Mouse (Mus musculus) 3T3-L1 (cell line): ENCODE measurements around the gene Dop1a.
"Not testable (repeated sequence)": the region's sequence is repeated elsewhere in the genome, so short reads cannot be mapped to it uniquely, and the experiment has no call there.

Experiments
- DNase-seq: peaks from one replicate; pipeline ENCODE4 v3.0.0-alpha.2; 2015; ENCODE audit warnings: low read depth, low spot score

The Dop1a gene

DNA sequence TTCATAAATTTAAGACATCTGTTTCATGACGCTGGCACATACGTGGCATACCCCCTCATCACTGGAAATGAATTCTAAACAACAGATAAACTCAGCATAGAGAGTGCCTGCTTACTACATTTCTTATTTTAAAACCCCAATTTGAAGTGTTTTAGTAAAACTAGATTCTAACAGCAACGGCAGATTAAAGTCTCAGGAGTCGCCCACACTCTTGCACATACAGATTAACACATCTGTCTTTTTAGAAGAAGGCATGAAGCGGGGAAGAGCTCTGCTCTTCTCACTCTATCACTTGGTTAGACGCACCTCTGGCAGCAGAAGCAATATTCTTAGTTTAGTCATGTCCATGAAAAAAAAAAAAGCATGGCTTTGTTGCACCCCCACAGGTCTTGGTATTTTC is 108.2 kb downstream of the Dop1a start:
- DNase-seq = no peak

DNA sequence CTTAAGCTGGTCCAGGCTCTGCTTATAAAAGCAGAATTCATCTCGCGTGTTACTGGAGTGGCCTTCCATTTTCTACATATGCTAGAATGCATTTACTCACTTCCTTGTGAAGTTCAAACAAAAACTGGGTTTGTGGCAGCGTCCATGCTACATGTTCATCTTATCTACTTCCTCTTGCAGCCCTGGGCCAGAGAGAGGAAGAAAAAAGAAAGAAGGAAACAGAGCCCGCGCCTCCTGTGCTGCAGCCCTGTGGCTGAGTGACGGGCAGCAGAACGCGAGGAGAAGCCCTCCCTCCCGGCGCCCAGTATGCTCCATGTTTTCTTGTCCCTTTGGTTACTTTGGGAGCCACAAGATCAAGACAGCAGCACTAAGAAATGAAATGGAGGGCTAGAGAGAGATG is 112.7 kb downstream of the Dop1a start:
- DNase-seq = no peak

DNA sequence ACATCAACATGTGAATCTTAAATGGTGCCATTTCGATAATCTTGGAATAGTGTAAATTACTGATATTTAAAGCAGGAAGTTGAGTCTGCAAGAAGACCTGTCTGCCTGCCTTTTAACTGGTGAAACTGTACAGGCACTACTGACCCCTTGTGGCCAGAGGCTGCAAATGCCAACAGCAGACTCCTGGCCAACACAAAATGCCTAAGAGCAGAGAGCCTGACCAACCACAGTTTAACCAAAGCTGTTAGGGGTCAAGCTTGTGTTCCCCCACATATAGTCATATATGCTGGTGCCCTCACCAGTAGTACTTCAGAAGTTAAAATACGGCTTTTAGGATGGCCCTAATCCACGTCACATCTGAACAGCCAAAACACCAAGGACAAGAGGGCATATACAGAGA is 116.8 kb downstream of the Dop1a start:
- DNase-seq = peak; percentile 76

DNA sequence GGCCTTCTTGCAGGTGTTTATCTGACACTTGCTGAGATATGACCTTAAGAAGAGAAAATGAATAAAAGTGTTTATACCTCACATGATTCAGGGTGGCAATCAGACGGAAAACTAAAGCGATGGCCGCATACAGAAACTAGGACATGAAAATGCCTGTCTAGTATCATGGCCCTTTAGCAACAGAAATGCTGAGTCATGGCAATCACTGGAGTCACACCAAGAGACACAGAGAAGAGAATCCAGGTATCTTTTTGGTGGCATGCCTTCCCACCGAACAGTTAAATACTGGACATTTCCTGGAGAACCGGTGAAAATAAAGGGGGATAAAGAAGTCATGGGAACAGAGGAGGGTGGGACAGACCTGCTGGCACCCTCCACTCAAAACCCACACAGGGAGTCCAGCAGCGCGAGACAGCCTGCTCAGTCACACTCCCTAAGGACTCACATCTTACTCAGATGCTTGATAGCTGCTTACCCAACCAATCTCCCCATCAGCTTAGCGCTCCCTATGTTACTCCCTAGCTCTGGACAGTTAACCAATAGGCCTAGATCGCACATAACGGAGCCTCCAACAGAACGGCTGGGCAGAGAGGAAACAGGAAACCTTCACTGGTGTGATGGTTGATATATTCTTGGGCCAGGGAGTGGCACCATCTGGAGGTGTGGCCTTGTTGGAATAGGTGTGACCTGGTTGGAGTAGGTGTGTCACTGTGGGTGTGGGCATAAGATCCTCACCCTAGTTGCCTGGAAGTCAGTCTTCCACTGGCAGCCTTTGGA is 120.3 kb downstream of the Dop1a start:
- DNase-seq = no peak

DNA sequence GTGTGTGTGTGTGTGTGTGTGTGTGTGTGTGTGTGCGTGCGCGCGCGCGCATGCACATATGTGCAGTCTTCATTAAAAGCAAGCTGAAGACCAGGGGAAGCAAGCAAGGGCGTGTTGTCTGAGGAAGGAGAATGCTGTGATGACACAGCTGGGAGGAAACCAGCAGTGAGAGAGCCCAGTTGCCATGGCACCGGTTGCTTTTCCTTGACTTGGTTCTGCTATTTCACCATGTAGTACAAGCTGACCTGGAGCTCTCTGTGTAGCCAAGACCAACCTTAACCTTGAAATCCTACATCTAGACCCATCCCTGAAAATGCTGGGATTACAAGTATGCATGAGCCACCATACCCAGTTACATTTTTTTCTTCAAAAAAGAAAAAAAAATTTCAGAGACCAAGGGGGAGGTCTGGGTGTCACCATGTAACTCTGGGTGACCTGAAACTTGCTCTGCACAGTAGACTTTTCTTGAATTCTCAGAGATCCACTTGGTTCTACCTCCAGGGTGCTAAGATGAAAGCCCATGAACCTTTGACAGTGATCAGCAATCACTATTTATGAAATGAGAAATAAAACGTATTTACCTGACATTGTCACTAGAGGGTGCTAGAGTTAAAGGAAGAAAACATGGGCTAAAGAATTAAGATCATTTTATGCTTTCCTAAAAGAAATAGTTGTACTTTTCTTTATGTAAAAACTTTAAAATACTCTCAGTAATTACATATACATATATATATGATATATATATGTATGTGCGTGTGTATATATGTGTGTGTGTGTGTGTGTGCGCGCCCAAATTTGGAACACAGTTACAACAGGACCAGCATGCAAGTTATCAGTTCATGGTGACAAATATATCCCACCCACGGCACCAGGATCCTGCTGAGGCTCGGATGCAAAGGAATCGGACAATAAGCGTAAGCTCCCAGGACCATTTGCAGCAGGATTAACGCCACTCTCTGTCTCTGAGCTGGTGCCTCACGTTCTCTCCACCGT is 126.0 kb downstream of the Dop1a start:
- DNase-seq = peak; percentile 62

DNA sequence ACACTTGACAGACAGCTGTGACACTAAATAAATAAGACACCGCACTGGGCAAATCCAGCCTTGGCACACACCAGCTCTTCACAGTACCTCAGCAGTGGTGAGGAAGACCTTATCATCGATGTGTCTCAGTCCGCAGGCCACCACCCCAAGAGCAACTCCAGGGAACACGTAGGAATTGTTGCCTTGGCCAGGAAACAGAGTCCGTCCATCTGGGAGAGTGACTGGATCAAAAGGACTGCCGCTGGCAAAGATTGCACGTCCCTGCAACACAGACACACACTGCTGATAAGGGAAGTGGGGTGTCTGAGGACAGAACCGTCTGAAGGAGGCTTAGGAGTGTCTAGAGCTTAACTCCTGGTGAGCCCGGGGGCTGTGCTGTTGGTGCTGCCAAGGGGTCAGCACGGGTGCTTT is 127.4 kb downstream of the Dop1a start:
- DNase-seq = not testable (repeated sequence)

DNA sequence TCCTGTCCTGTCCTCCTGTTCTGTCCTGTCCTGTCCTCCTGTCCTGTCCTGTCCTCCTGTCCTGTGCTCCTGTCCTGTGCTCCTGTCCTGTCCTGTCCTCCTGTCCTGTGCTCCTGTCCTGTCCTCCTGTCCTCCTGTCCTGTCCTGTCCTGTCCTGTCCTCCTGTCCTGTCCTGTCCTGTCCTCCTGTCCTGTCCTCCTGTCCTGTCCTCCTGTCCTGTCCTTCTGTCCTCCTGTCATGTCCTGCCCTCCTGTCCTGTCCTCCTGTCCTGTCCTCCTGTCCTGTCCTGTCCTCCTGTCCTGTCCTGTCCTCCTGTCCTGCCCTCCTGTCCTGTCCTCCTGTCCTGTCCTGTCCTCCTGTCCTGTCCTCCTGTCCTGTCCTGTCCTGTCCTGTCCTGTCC is 130.0 kb downstream of the Dop1a start:
- not testable (repeated sequence) for DNase-seq

DNA sequence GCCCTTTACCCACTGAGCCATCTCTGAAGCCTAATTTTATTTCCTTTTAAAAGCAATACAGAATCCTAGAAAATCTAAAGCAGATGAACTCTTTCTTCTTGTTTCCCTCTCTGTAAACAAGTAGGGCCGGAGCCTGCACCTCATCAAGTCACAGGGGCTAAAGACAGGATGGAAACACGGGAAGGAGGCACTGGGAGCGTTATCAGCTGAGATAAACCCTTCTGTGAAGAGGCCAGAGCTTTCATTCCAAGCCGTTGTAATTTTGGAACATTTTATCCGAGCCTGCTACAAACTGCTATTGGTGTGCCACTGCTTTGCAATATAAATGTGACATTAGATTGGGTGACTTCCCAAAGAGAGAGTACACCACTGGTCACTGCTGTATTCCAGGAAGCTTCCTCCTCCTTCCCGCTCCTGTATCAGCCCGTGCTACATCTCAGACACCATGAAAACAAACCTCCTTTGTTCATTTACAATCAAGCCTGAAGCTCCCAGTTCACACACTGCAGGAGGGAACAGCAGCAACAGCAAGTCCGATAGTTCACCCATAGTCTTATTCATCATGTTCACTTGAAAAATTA is 132.9 kb downstream of the Dop1a start:
- DNase-seq = no peak
